Mouse (Mus musculus) ES-E14 (cell line): Measurements from ENCODE around the gene Hectd1. TPM values are rescaled to one million over a fixed set of nuclear protein-coding genes. Genes with fewer than 3 reads are reported as not detected.

Experiments
- DNase-seq: peaks from one replicate; pipeline ENCODE4 v3.0.0-alpha.2; 2013; ENCODE audit warnings: low read depth, low spot score
- H3K27ac ChIP-seq: 2 replicates; pipeline ENCODE4 v1.5.1; 2012; ENCODE audit warnings: low read depth, mild to moderate bottlenecking, low read length, moderate library complexity, mixed read lengths; ENCODE audit not compliant: poor library complexity, insufficient read depth, severe bottlenecking
- H3K36me3 ChIP-seq: 2 replicates; pipeline ENCODE4 v1.6.1; 2012; ENCODE audit warnings: mild to moderate bottlenecking, low read length, moderate library complexity, mixed read lengths; ENCODE audit not compliant: control insufficient read depth, poor library complexity, insufficient read depth, severe bottlenecking
- H3K4me1 ChIP-seq, 2 experiments: fragments of 150-350 bp in 1 of 2; sonication (generic) in 1 of 2; 2 replicates each; pipeline ENCODE4 v1.6.1; 2012; ENCODE audit warnings: low read length in 2 of 2, mild to moderate bottlenecking in 1 of 2, mixed read lengths in 1 of 2; ENCODE audit not compliant: control insufficient read depth in 2 of 2, insufficient read depth in 2 of 2, poor library complexity in 1 of 2
- H3K4me3 ChIP-seq, 2 experiments: fragments of 150-350 bp in 1 of 2; sonication (generic) in 1 of 2; 2 replicates each; pipeline ENCODE4 v1.5.1; 2012; ENCODE audit warnings: low read length in 2 of 2, low read depth in 1 of 2, mild to moderate bottlenecking in 1 of 2, mixed read lengths in 1 of 2; ENCODE audit not compliant: insufficient read depth in 1 of 2, poor library complexity in 1 of 2, severe bottlenecking in 1 of 2
- H3K9ac ChIP-seq: 2 replicates; pipeline ENCODE4 v1.6.1; 2012; ENCODE audit warnings: low read depth, mild to moderate bottlenecking, low read length, mixed read lengths; ENCODE audit not compliant: poor library complexity, insufficient read depth, severe bottlenecking
- H3K9me3 ChIP-seq: fragments of 150-350 bp; sonication (generic); 2 replicates; pipeline ENCODE4 v1.6.1; 2012; ENCODE audit warnings: low read depth, mild to moderate bottlenecking, low read length; ENCODE audit not compliant: control insufficient read depth, insufficient read depth
- CHD2 ChIP-seq: IDR thresholded peaks from 2 replicates; pipeline ENCODE4 v1.6.1; 2014; ENCODE audit warnings: mild to moderate bottlenecking, low read depth, low read length, inconsistent platforms
- HCFC1 ChIP-seq: IDR thresholded peaks from 2 replicates; pipeline ENCODE4 v1.6.1; 2012; ENCODE audit warnings: low read length, inconsistent platforms, borderline replicate concordance; ENCODE audit not compliant: insufficient read depth
- MAFK ChIP-seq: IDR thresholded peaks from 2 replicates; pipeline ENCODE4 v1.6.1; 2014; ENCODE audit warnings: mild to moderate bottlenecking, low read depth, low read length, inconsistent platforms; ENCODE audit not compliant: insufficient read depth
- ZC3H11A ChIP-seq: IDR thresholded peaks from 2 replicates; pipeline ENCODE4 v1.6.1; 2012; ENCODE audit warnings: low read depth, mild to moderate bottlenecking, inconsistent platforms, low read length, borderline replicate concordance
- ZNF384 ChIP-seq: IDR thresholded peaks from 2 replicates; pipeline ENCODE4 v1.6.1; 2012; ENCODE audit warnings: low read depth, low read length, inconsistent platforms
- in situ Hi-C, 2 experiments: fragments of 600-800 bp; cut with MboI; formaldehyde crosslinking; loops; one replicate each; pipeline ENCODE4 v1.15.1; 2025; ENCODE audit warnings: low sequenced_read_pairs in 2 of 2, inconsistent platforms in 1 of 2; ENCODE audit not compliant: unreplicated experiment in 2 of 2
- total RNA-seq: library from RNA; depleted of rRNA; stranded (reverse); fragments of 300-350 nt; gene quantifications from 2 replicates; pipeline ENCODE4 v1.2.3, GENCODE M21; 2012

The Hectd1 gene
- total RNA-seq, 1 experiment: 45.1 TPM

DNA sequence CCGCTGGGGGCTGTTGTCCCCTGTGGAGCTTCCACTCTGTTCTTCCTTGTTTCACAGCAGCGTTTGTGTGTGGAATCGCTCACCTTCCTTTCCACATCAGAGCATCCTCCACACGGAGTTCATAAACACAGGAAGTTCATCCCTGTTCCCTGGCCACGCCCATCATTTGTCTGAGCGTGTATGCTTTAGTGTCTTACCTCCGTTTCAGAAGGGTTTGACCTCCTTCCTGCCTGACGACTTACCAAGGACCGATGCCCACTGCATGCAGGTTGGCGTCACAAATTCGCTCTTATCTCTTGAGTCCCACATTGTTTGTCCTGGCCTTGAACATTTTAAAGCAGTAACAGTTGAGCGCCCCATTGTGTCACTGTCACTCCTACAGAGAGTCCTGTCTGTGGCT lies 123.6 kb downstream of the Hectd1 start:
- H3K9me3 ChIP-seq: no peaks in the 10 kb centered on the region
- no peak overlapping the region for H3K9ac ChIP-seq
- DNase-seq: no peak
- H3K27ac ChIP-seq: no peak overlapping the region
- no peak overlapping the region for H3K4me3 ChIP-seq
- H3K4me1 ChIP-seq: peaks cover 3 to 30% of the 10 kb centered on the region in 2 experiments; a peak in 3 of 4 replicates
- no peaks in the 10 kb centered on the region for H3K36me3 ChIP-seq
- TF ChIP-seq HCFC1: no peak
- TF ChIP-seq CHD2: no peak
- TF ChIP-seq ZNF384: no peak
- TF ChIP-seq MAFK: no peak
- in situ Hi-C loops: no loop called here

DNA sequence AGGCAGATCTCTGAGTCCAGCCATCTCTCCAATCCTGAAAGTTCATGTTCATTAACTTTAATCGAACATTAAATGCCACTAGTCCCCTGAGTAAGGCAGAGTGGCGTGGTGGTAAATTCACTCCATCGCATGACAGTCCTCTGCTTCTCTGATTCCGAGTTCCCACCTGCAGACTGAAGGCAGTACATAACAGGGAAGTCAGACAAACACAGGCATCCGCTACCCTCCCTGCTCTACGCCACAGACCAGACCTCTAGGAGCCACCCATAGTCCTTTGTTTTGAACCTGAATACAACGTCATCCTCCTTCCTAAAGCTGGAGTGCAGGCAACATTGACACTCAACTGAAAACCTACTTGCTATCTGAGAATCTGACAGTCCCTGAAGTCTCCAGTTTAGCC lies 124.8 kb downstream of the Hectd1 start:
- TF ChIP-seq MAFK (no peak), HCFC1 (no peak)
- Histone ChIP-seq H3K4me1 (peaks cover 3 to 26% of the 10 kb centered on the region in 2 experiments; a peak in 3 of 4 replicates), H3K4me3 (peak overlapping the region in 1 of 2 experiments; percentile 16; a peak in 2 of 4 replicates), H3K9me3 (no peaks in the 10 kb centered on the region), H3K9ac (no peak overlapping the region), H3K36me3 (no peaks in the 10 kb centered on the region), H3K27ac (no peak overlapping the region)
- in situ Hi-C loops: no loop called here
- no peak for DNase-seq

DNA sequence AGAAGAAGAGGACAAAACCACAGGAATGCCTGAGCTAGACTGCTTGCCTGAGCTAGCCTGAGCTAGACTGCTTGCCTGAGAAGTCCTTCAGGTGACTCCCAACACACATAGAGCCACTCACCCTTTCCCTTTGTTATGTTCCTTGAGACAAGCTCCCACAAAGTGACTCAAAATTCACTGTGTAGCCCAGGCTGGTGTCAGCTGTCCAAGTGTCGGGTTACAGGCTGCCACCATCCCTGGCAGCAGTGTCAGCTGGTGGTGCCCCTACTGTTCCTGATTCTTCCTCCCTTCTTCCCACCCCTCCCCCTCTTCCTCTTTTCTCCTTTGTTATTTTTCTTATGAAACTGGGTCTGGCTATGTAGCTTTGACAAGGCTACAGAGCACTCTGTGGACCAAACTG lies 125.5 kb downstream of the Hectd1 start:
- H3K4me1 ChIP-seq: peaks cover 3 to 22% of the 10 kb centered on the region in 2 experiments; a peak in 3 of 4 replicates
- no peak overlapping the region for H3K9ac ChIP-seq
- no peak overlapping the region for H3K4me3 ChIP-seq
- no peak overlapping the region; the same call in 1 of the 2 replicates for H3K27ac ChIP-seq
- in situ Hi-C loops: no loop called here
- no peaks in the 10 kb centered on the region for H3K9me3 ChIP-seq
- no peak for DNase-seq
- H3K36me3 ChIP-seq: no peaks in the 10 kb centered on the region
- TF ChIP-seq ZC3H11A: no peak
- TF ChIP-seq ZNF384: no peak
- no peak for TF ChIP-seq MAFK

DNA sequence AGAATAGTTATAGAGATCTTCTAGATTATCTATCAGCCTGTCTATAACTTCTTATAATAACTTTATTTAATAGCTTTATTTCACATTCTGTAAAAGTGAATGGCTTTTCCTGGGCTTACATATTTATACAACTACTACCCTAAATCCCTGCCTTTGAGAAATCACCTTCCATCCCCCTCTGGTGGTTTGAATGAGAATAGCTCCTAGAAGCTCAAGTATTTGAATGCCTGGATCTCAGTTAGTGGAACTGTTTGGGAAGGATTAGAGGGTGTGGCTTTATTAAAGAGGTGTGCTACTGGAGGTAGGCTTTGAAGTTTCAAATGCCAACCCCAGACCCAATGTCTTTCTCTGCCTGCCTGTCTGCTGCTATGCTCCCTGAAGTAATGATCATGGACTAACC lies 127.6 kb downstream of the Hectd1 start:
- H3K9me3 ChIP-seq: no peaks in the 10 kb centered on the region
- peaks cover 3 to 20% of the 10 kb centered on the region in 2 experiments; a peak in 3 of 4 replicates for H3K4me1 ChIP-seq
- H3K9ac ChIP-seq: no peak overlapping the region
- no peak for TF ChIP-seq MAFK
- no peak for TF ChIP-seq CHD2
- TF ChIP-seq ZNF384: no peak
- TF ChIP-seq ZC3H11A: no peak
- in situ Hi-C loops: no loop called here
- H3K4me3 ChIP-seq: no peak overlapping the region
- DNase-seq: no peak
- no peak overlapping the region for H3K27ac ChIP-seq
- no peaks in the 10 kb centered on the region for H3K36me3 ChIP-seq

DNA sequence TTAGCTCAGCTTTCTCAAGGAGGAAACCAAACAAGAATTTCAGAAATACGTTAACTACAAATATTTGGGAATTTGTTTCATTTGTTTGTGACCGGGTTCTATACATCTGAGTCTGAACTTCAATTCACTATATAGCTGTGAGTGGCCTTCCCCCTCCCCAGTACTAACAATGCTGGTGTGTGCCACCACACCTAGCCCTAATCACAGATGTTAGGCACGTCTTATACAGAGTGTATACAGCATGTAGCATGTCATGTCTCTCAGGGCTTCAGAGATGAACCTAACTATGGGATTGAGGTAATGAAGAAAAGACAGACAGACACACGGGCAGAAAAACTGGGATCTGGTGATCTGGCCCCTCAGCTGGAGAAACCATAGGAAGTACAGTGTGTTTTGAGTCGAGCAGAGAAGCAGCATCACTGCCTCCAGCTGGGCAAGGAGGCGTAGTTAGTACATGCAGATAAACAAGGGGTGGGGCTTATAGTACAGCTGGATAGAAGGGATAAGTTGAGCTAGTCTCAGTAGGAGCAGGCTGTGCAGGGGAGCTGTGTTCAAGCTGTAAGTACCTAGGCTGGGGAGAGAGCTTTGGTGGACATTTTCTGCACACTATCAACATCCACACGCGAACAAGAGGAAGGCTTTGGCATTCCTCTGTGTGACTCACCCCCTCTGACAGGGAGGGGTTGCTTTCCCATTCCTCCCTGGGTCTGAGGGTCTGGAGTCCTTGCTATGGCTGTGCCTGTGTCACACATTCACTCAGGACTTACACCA lies 129.5 kb downstream of the Hectd1 start:
- Histone ChIP-seq H3K9me3 (no peaks in the 10 kb centered on the region), H3K9ac (no peak overlapping the region), H3K4me1 (peaks cover 3 to 15% of the 10 kb centered on the region in 2 experiments; a peak in 2 of 4 replicates), H3K27ac (no peak overlapping the region), H3K36me3 (no peaks in the 10 kb centered on the region), H3K4me3 (no peak overlapping the region)
- in situ Hi-C loops: no loop called here
- DNase-seq: no peak
- TF ChIP-seq ZNF384: no peak
- no peak for TF ChIP-seq MAFK
- no peak for TF ChIP-seq CHD2
- TF ChIP-seq ZC3H11A: no peak
- TF ChIP-seq HCFC1: no peak
